Comparison of ENCODE assay signal across 8 mouse cellular contexts in genomic region chr15:103303916-103304615, GRCm38 (mm10). TPM values are rescaled to one million over a fixed set of nuclear protein-coding genes. Genes with fewer than 3 reads are reported as not detected.
A peak's percentile ranks its signal among the peaks of the same experiment; 100 is the strongest.
DNase-seq lines count a peak whose midpoint lies in the region; ATAC-seq and TF ChIP-seq lines count a peak whose summit lies in the region.

No protein-coding gene starts in this region.

- H3K27me3 ChIP-seq in embryonic facial prominence, embryonic 11.5 days (ENCODE audit: control insufficient read depth, insufficient read depth, low read length): no peaks in the 10 kb centered on the region
- H3K27me3 ChIP-seq in intestine, embryonic 14.5 days (replicated peaks; ENCODE audit: control insufficient read depth, insufficient read depth, low read length): no peaks in the 10 kb centered on the region
- H3K27me3 ChIP-seq in neural tube, embryonic 11.5 days (ENCODE audit: control insufficient read depth, insufficient read depth, low read length): 0 out of 2 replicates have a peak, but pooled peaks cover 2% of the 10 kb centered on the region

- peak overlapping the region; percentile 93 for H3K27ac ChIP-seq in left cerebral cortex, adult 2 months
- H3K27ac ChIP-seq in embryonic facial prominence, embryonic 11.5 days (replicated peaks; ENCODE audit: low read depth, low read length): peak overlapping the region; percentile 90
- H3K27ac ChIP-seq in intestine, embryonic 14.5 days (ENCODE audit: low read depth): peak overlapping the region; percentile 88
- H3K27ac ChIP-seq in neural tube, embryonic 11.5 days (ENCODE audit: low read depth, low read length): peak overlapping the region; percentile 99

- no peaks in the 10 kb centered on the region for H3K36me3 ChIP-seq in embryonic facial prominence, embryonic 11.5 days (replicated peaks; ENCODE audit: control insufficient read depth, insufficient read depth, low read depth, low read length)
- H3K36me3 ChIP-seq in intestine, embryonic 14.5 days (ENCODE audit: control insufficient read depth, insufficient read depth, low read length): peaks cover 4% of the 10 kb centered on the region; the same call in 1 of the 2 replicates
- no peaks in the 10 kb centered on the region; the same call in 1 of the 2 replicates for H3K36me3 ChIP-seq in neural tube, embryonic 11.5 days (ENCODE audit: control insufficient read depth, insufficient read depth, low read length)

- H3K9ac ChIP-seq in embryonic facial prominence, embryonic 11.5 days (replicated peaks; ENCODE audit: low read length): peak overlapping the region; percentile 62
- H3K9ac ChIP-seq in intestine, embryonic 14.5 days (ENCODE audit: low read length): no peak overlapping the region; the same call in 1 of the 2 replicates
- peak overlapping the region; percentile 63 for H3K9ac ChIP-seq in neural tube, embryonic 11.5 days (ENCODE audit: low read length)

- no peak for TF ChIP-seq CTCF in left cerebral cortex, adult 2 months (IDR thresholded peaks at IDR 0.05)

- intact Hi-C loops in left cerebral cortex, adult 2 months (cut with DNase I): loop anchor here (2.0 to 10.0 kb wide), 2 partner anchors 63 to 559 kb away; partner anchors contain the start of gene Hnrnpa1
- intact Hi-C loops in left cerebral cortex, postnatal 36 days (cut with DNase I): loop anchor here (10.0 kb wide), 1 partner anchor 559 kb away; no protein-coding TSS in a partner anchor

- H3K4me3 ChIP-seq in left cerebral cortex, adult 2 months: peak overlapping the region; percentile 60
- H3K4me3 ChIP-seq in embryonic facial prominence, embryonic 11.5 days (ENCODE audit: low read depth, low read length): peak overlapping the region; percentile 38; the same call in 1 of the 2 replicates
- H3K4me3 ChIP-seq in intestine, embryonic 14.5 days (ENCODE audit: low read depth, low read length): peak overlapping the region; percentile 42
- H3K4me3 ChIP-seq in neural tube, embryonic 11.5 days (ENCODE audit: low read depth, low read length): peak overlapping the region; percentile 19

- peak overlapping the region; percentile 51 for H3K4me2 ChIP-seq in embryonic facial prominence, embryonic 11.5 days (ENCODE audit: low read depth, low read length)
- H3K4me2 ChIP-seq in intestine, embryonic 14.5 days (ENCODE audit: low read length): peak overlapping the region; percentile 66
- peak overlapping the region; percentile 59 for H3K4me2 ChIP-seq in neural tube, embryonic 11.5 days (ENCODE audit: low read depth)

- no peaks in the 10 kb centered on the region for H3K9me3 ChIP-seq in embryonic facial prominence, embryonic 11.5 days (replicated peaks; ENCODE audit: control insufficient read depth, low read length)
- H3K9me3 ChIP-seq in intestine, embryonic 14.5 days (ENCODE audit: control insufficient read depth, low read length): no peaks in the 10 kb centered on the region
- no peaks in the 10 kb centered on the region for H3K9me3 ChIP-seq in neural tube, embryonic 11.5 days (ENCODE audit: control insufficient read depth, low read length)

- ATAC-seq in embryonic facial prominence, embryonic 11.5 days (replicated peaks; ENCODE audit: insufficient number of reproducible peaks, low FRiP score, low TSS enrichment, low read depth): no peak
- ATAC-seq in intestine, embryonic 14.5 days (replicated peaks; ENCODE audit: low FRiP score, low TSS enrichment, low read depth): no peak
- ATAC-seq in neural tube, embryonic 11.5 days (ENCODE audit: insufficient read depth, low FRiP score, low TSS enrichment): no peak

- peaks cover 28% of the 10 kb centered on the region for H3K4me1 ChIP-seq in embryonic facial prominence, embryonic 11.5 days (ENCODE audit: control insufficient read depth, insufficient read depth, low read length)
- H3K4me1 ChIP-seq in intestine, embryonic 14.5 days (replicated peaks; ENCODE audit: control insufficient read depth, insufficient read depth, low read length): peaks cover 71% of the 10 kb centered on the region
- H3K4me1 ChIP-seq in neural tube, embryonic 11.5 days (ENCODE audit: control insufficient read depth, insufficient read depth, low read length): peaks cover 75% of the 10 kb centered on the region

- 6% methylated on average over 8 of the region's 8 CpGs for WGBS in embryonic facial prominence, embryonic 11.5 days
- WGBS in intestine, embryonic 14.5 days: 10% methylated on average over 8 of the region's 8 CpGs
- WGBS in neural tube, embryonic 11.5 days: under 1% methylated on average over 8 of the region's 8 CpGs

- DNase-seq in left cerebral cortex, adult 2 months (ENCODE audit: extremely low spot score in 1 of 2, low spot score in 2 of 2): peak in 1 of 2 experiments; percentile 18
- no peak for DNase-seq in left cerebral cortex, postnatal 36 days (ENCODE audit: low spot score in 2 of 2)
- DNase-seq in embryonic facial prominence, embryonic 11.5 days (ENCODE audit: low spot score): peak; percentile 63
- DNase-seq in intestine, embryonic 14.5 days (ENCODE audit: low spot score): no peak
- DNase-seq in neural tube, embryonic 11.5 days (ENCODE audit: low spot score): peak; percentile 66
- DNase-seq in gastrocnemius, adult 8-10 months (ENCODE audit: low spot score in 2 of 2): no peak
- no peak for DNase-seq in Muller cell, postnatal 12 days (ENCODE audit: inconsistent ontology term)
- no peak for DNase-seq in thymus, postnatal 4 days

RNA-seq across cellular contexts. Expression of gene Gpr84, which starts 6.3 kb away (rescaled TPM):
- under 1 TPM; 0.40 to 0.66 TPM for total RNA-seq in left cerebral cortex, adult 2 months (2021)
- under 1 TPM; 0.42 to 0.45 TPM for total RNA-seq in left cerebral cortex, postnatal 36 days (2021)
- not detected in 2 replicates for polyA plus RNA-seq in embryonic facial prominence, embryonic 11.5 days (2014; fragmentation: Nextera tagmentation; extraction: Ambion mirVana)
- 0.11 and 0.34 TPM in 2 replicates for polyA plus RNA-seq in intestine, embryonic 14.5 days (2014; fragmentation: Nextera tagmentation; extraction: Ambion mirVana)
- 0.34 and 0.50 TPM in 2 replicates for polyA plus RNA-seq in neural tube, embryonic 11.5 days (2014; fragmentation: Nextera tagmentation; extraction: Ambion mirVana)
- total RNA-seq in gastrocnemius, adult 8-10 months (2022): not detected

RNA-seq across cellular contexts. Expression of gene Copz1, which starts 31.6 kb away (rescaled TPM):
- 10 to 100 TPM; 85.5 to 93.0 TPM for total RNA-seq in left cerebral cortex, adult 2 months (2021)
- 10 to 100 TPM; 87.8 to 95.9 TPM for total RNA-seq in left cerebral cortex, postnatal 36 days (2021)
- polyA plus RNA-seq in embryonic facial prominence, embryonic 11.5 days (2014; fragmentation: Nextera tagmentation; extraction: Ambion mirVana): 327 and 331 TPM in 2 replicates
- 266 and 283 TPM in 2 replicates for polyA plus RNA-seq in intestine, embryonic 14.5 days (2014; fragmentation: Nextera tagmentation; extraction: Ambion mirVana)
- polyA plus RNA-seq in neural tube, embryonic 11.5 days (2014; fragmentation: Nextera tagmentation; extraction: Ambion mirVana): 307 and 317 TPM in 2 replicates
- 10 to 100 TPM; 34.7 to 39.4 (median 35.6) TPM for total RNA-seq in gastrocnemius, adult 8-10 months (2022)

RNA-seq across cellular contexts. Expression of gene Zfp385a, which starts 35.8 kb away (rescaled TPM):
- 10 to 100 TPM; 66.1 to 77.5 TPM for total RNA-seq in left cerebral cortex, adult 2 months (2021)
- 10 to 100 TPM; 64.4 to 73.5 TPM for total RNA-seq in left cerebral cortex, postnatal 36 days (2021)
- 12.2 and 16.6 TPM in 2 replicates for polyA plus RNA-seq in embryonic facial prominence, embryonic 11.5 days (2014; fragmentation: Nextera tagmentation; extraction: Ambion mirVana)
- 7.2 and 7.5 TPM in 2 replicates for polyA plus RNA-seq in intestine, embryonic 14.5 days (2014; fragmentation: Nextera tagmentation; extraction: Ambion mirVana)
- polyA plus RNA-seq in neural tube, embryonic 11.5 days (2014; fragmentation: Nextera tagmentation; extraction: Ambion mirVana): 26.1 and 27.5 TPM in 2 replicates
- 1 to 10 TPM; 5.7 to 6.4 (median 5.9) TPM for total RNA-seq in gastrocnemius, adult 8-10 months (2022)

RNA-seq across cellular contexts. Expression of gene Nfe2, which starts 45.9 kb away (rescaled TPM):
- total RNA-seq in left cerebral cortex, adult 2 months (2021): not detected
- total RNA-seq in left cerebral cortex, postnatal 36 days (2021): not detected
- polyA plus RNA-seq in embryonic facial prominence, embryonic 11.5 days (2014; fragmentation: Nextera tagmentation; extraction: Ambion mirVana): 5.4 and 8.0 TPM in 2 replicates
- 1.8 and 1.9 TPM in 2 replicates for polyA plus RNA-seq in intestine, embryonic 14.5 days (2014; fragmentation: Nextera tagmentation; extraction: Ambion mirVana)
- polyA plus RNA-seq in neural tube, embryonic 11.5 days (2014; fragmentation: Nextera tagmentation; extraction: Ambion mirVana): 6.5 and 7.3 TPM in 2 replicates
- not detected for total RNA-seq in gastrocnemius, adult 8-10 months (2022)

Comparison
In these comparisons a context has a peak if more than half of its experiments do, and no peak if none do; other contexts are left out.
1. DNase-seq: peak in embryonic facial prominence, embryonic 11.5 days (single experiment) and neural tube, embryonic 11.5 days (single experiment); none in left cerebral cortex, postnatal 36 days (0 of 2), intestine, embryonic 14.5 days (single experiment), gastrocnemius, adult 8-10 months (0 of 2), Muller cell, postnatal 12 days (single experiment) and thymus, postnatal 4 days (single experiment).
2. RNA of gene Zfp385a, which starts 35.8 kb away (total RNA-seq): 66.1 to 77.5 TPM in left cerebral cortex, adult 2 months and 64.4 to 73.5 TPM in left cerebral cortex, postnatal 36 days; 5.7 to 6.4 TPM in gastrocnemius, adult 8-10 months; every median in the first group is over 4 times any median in the second.
3. Peak in every context shown above with its lines, with median percentiles within 50 percentile points of each other: H3K27ac ChIP-seq, H3K4me3 ChIP-seq and H3K4me2 ChIP-seq.